12 mouse cellular contexts compared by ENCODE assay signal in the genomic region with DNA sequence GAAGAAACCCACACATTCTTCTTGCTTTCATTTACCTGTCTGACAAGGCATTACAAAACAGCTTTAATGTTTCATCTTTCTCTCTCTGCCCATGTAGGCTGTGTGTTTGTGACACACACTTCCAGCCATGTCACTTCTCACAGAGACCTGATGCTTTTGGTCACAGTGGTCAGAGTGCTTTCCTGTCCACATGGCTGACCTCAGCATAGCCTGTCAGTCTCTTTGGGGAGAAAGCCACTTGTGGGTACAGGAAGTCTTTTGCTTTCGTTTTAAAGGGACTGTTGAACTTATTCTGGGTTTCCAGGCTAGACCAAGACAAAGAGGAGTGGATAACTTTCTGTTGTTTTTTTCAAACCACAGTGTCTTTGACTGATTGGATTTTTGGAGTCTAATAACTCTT.
"Had no signal": no experiment of that assay in that cellular context is flagged by ENCODE, and none has a peak within 500 bp of the region (broad histone marks: within the 10 kb centered on the region; RNA-seq: fewer than 3 reads in every experiment).

No protein-coding gene starts in this region.

- ATAC-seq: liver, embryonic 12.5 days; midbrain, embryonic 15.5 days had no signal

- DNase-seq: kidney, adult 2 months; kidney, postnatal 25 days; layer of hippocampus, adult 9-11 months; liver; lung, adult 18-20 months; lung, postnatal 10 days; lung, postnatal 36 days; thymus, adult 2 months; thymus, postnatal 14 days; thymus, postnatal 4 days had no signal
